Mouse (Mus musculus): Measurements from ENCODE around the gene Prcp.

DNA sequence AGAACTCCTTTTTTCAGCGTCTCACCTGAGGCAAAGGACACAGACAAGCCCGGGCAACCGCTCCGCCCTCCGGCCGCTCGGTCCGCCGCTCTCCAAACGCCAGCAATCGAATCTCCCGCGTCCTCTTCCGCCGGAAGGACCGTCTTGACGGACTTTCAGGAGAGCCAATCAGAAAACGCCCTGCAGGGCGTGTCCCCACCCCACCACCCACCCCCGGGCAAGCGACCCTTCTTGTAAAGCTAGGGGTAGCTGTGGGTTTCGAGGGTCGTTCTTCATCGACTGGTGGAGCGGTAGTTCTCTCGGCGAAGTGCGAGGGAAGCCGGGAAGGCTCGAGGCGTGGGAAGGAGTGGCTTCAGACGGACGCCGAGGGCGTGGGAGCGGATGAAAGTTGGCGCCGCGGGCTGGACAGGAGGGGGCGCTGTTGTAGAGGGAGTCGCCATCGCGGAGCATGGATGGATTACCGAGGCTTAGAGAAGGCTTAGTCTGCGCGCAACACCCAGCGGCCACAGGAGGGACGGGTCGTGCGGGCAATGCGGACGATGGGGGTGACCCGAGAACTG, at the start of gene Prcp, which contains the start of gene Ddias:
- TF ChIP-seq CTCF (IDR thresholded peaks at IDR 0.05; ENCODE audit: low read depth, low read length) (peak; percentile 55), GATA1 (IDR thresholded peaks at IDR 0.05; ENCODE audit: borderline replicate concordance, low read length) (no peak), POLR2AphosphoS5 (IDR thresholded peaks at IDR 0.05; ENCODE audit: insufficient replicate concordance, low read depth, low read length) (no peak)

Measured in G1E (cell line).